Mouse (Mus musculus): ENCODE results near the gene Ammecr1.

The Ammecr1 gene

GRCm38 (mm10) chrX:142914208-142914607 is 52.3 kb downstream of the Ammecr1 start:
- DNase-seq (ENCODE audit: low read depth): no peak

- DNase-seq (ENCODE audit: low read depth): no peak
These were observed 62.7 kb downstream of the Ammecr1 start for GRCm38 (mm10) chrX:142903854-142904253.

GRCm38 (mm10) chrX:142902599-142902998 is 63.9 kb downstream of the Ammecr1 start:
- DNase-seq (ENCODE audit: low read depth): no peak

GRCm38 (mm10) chrX:142901915-142902314 is 64.6 kb downstream of the Ammecr1 start:
- DNase-seq (ENCODE audit: low read depth): no peak

GRCm38 (mm10) chrX:142898295-142898887 is 68.1 kb downstream of the Ammecr1 start:
- DNase-seq (ENCODE audit: low read depth): no peak

GRCm38 (mm10) chrX:142897477-142898000 is 69.0 kb downstream of the Ammecr1 start:
- no peak for DNase-seq (ENCODE audit: low read depth)

- no peak for DNase-seq (ENCODE audit: low read depth)
These were observed 71.2 kb downstream of the Ammecr1 start for GRCm38 (mm10) chrX:142895316-142895715.

- DNase-seq (ENCODE audit: low read depth): no peak
These were observed 80.6 kb downstream of the Ammecr1 start for GRCm38 (mm10) chrX:142885962-142886361.

- DNase-seq (ENCODE audit: low read depth): no peak
These were observed 82.9 kb downstream of the Ammecr1 start for GRCm38 (mm10) chrX:142883593-142883992.

- no peak for DNase-seq (ENCODE audit: low read depth)
These were observed 84.3 kb downstream of the Ammecr1 start for GRCm38 (mm10) chrX:142882255-142882654.

GRCm38 (mm10) chrX:142869844-142870243 is 96.7 kb downstream of the Ammecr1 start:
- DNase-seq (ENCODE audit: low read depth): no peak

- no peak for DNase-seq (ENCODE audit: low read depth)
These were observed 118.5 kb downstream of the Ammecr1 start for GRCm38 (mm10) chrX:142848032-142848431.

- no peak for DNase-seq (ENCODE audit: low read depth)
These were observed 120.3 kb downstream of the Ammecr1 start for GRCm38 (mm10) chrX:142846266-142846665.

GRCm38 (mm10) chrX:142841916-142842315 is 124.6 kb downstream of the Ammecr1 start:
- no peak for DNase-seq (ENCODE audit: low read depth)

- DNase-seq (ENCODE audit: low read depth): no peak
These were observed 127.1 kb downstream of the Ammecr1 start for GRCm38 (mm10) chrX:142839411-142839810.

GRCm38 (mm10) chrX:142838841-142839240 is 127.7 kb downstream of the Ammecr1 start:
- no peak for DNase-seq (ENCODE audit: low read depth)

GRCm38 (mm10) chrX:142837316-142837715 is 129.2 kb downstream of the Ammecr1 start:
- no peak for DNase-seq (ENCODE audit: low read depth)

GRCm38 (mm10) chrX:142836399-142836798 is 130.1 kb downstream of the Ammecr1 start:
- DNase-seq (ENCODE audit: low read depth): no peak

GRCm38 (mm10) chrX:142834807-142835206 is 131.7 kb downstream of the Ammecr1 start:
- DNase-seq (ENCODE audit: low read depth): no peak

GRCm38 (mm10) chrX:142833164-142833796 is 133.2 kb downstream of the Ammecr1 start:
- DNase-seq (ENCODE audit: low read depth): no peak

- no peak for DNase-seq (ENCODE audit: low read depth)
These were observed 134.3 kb downstream of the Ammecr1 start for GRCm38 (mm10) chrX:142832221-142832620.

GRCm38 (mm10) chrX:142830572-142830971 is 136.0 kb downstream of the Ammecr1 start:
- DNase-seq (ENCODE audit: low read depth): no peak

GRCm38 (mm10) chrX:142829866-142830470 is 136.6 kb downstream of the Ammecr1 start:
- DNase-seq (ENCODE audit: low read depth): no peak
